Mouse (Mus musculus) spleen, adult 10 weeks (tissue): ENCODE data around the gene Prkar2b. TPM values are rescaled to one million over a fixed set of nuclear protein-coding genes. Genes with fewer than 3 reads are reported as not detected.

Source experiments
- polyA plus RNA-seq: library from polyadenylated mRNA; stranded (reverse); fragments of 350-450 nt; fragmentation: Illumina TruSeq; extraction: RNeasy Lipid Tissue Mini Kit (QIAGEN cat#74804); gene quantifications from one replicate; pipeline ENCODE4 v1.2.3, GENCODE M21; 2015; ENCODE audit warnings: low replicate concordance; ENCODE audit not compliant: insufficient read depth

The Prkar2b gene
- polyA plus RNA-seq, result 20.0 TPM

DNA sequence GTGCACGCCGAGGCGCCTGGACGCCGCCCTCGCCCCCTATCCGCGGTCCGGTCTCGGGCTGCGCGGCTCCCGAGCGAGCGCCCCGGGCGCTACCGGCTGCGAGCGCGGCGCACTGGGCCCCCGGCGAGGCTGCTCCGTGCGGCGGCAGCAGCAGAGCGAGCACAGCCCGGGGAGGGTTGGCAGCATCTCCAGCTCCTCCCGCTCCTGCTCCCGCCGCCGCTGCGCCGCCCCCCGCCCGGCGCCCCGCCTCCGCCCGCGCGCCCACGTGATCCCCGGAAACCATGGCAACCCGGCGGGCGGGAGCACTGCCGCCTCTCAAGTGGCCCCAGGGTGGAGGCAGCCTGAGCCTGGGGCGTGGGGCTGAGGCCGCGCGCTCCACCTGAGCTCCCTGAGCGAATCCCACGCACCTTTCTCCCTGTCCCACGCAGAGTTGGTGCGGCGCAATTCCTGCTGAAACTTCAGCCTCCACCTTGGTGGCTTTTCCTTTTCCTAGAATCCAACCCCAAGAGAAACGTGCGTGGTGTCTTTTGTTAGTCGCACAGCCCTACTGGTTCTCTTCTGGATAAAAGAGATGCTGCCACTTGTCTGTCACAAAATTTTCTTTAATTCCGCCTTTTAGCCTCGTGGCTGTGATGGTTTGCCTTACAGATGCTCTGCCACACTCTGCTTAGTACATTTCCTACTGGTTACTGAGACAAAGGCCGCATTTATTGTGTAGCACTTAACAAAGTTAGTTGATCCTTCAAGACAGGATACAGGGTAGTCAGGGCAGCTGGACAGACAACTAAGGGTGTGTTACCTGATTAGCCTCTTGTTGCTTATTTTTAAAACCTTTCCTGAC, at the start of gene Prkar2b:
TSS of gene Prkar2b (minus strand) at position 207 of the 841 bp plus-strand sequence.

DNA sequence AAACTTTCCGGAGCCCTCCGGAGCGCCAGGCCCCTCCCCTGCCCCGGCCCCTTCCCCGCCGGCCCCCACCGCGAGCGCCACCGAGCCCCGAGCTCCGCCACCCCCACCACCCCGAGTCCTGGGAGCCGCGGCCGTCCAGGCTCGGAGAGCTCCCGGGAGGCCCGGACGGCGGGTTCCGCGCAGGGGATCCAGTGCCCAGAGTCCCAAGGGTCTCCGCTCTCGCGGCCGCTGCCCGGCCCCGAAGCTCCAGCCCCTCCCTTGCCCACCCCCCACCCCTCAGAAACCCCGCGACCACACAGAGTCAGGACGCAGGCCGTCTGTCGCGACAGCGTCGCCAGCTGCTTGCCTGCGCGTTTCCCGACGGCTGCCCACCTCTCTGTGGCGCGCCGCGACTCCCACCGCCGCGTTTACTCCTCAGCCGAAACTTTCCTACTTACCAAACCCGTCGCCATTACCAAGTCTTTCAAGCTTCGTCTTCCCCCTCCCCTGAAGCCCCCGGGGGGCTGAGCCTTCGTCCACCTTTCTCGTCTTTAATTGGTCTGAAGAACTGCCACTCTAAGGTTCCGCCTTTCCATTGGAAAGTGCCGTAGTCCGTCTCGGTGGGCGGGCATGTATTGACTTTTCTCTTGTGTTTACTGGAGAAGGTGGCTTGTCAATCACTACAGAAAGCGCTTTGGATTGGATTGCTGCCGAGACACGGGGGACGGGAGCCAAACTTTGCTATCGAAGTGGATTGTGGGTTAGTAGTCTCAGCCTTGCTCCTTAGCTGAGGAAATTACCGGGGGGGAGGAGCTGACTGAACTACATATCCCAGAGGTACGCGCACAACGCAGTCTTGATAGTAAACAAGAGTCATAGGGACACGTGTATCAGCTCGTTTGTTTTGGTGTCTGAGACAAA, 111.1 kb downstream of the Prkar2b start, which contains the start of gene Hbp1:
TSS of gene Hbp1 (minus strand) at position 777 of the 900 bp plus-strand sequence.

Other genes starting within 250 kb of the Prkar2b start
- gene Hbp1, start 110.8 kb downstream of the Prkar2b start, polyA plus RNA-seq, result 112 TPM
- 52.3 TPM for gene Pik3cg, start 147.4 kb upstream of the Prkar2b start, polyA plus RNA-seq